Mouse (Mus musculus): ENCODE results near the gene Dnah7b. TPM values are rescaled to one million over a fixed set of nuclear protein-coding genes. Genes with fewer than 3 reads are reported as not detected.
"Not testable (repeated sequence)": the region's sequence is repeated elsewhere in the genome, so short reads cannot be mapped to it uniquely, and the experiment has no call there.

Dnah7b gene
- polyA plus RNA-seq, 1 experiment from 2014 or later: 4.8 TPM

DNA sequence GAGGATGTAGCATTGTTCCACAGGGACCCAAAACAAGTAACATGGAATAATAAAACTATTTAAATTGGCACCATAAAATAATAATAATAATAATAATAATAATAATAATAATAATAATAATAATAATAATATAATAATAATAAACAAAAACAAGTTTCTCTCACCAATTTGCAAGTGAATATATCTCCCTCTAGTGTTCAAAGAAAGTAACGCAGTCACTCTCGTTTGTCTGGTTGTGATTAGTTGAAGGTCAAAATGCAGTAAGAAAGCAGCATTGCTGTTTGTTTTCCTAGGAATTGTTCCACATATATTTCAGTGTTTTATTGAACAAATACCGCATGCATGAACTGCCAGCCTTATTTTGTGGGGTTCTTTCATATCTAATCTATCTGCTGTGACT is 350.8 kb downstream of the Dnah7b start:
- ATAC-seq (ENCODE audit: low FRiP score); H3K27me3 ChIP-seq (ENCODE audit: control insufficient read depth, insufficient read depth, low read length); H3K4me1 ChIP-seq (replicated peaks; ENCODE audit: control insufficient read depth, insufficient read depth, low read length); H3K4me2 ChIP-seq (replicated peaks); H3K36me3 ChIP-seq (replicated peaks; ENCODE audit: control insufficient read depth, insufficient read depth); H3K4me3 ChIP-seq (replicated peaks; ENCODE audit: low read length); H3K9ac ChIP-seq; H3K9me3 ChIP-seq (ENCODE audit: control insufficient read depth, low read length); H3K27ac ChIP-seq: not testable (repeated sequence)
- peak; percentile 73 for DNase-seq (ENCODE audit: low spot score)
- WGBS: 33% methylated on average over 3 of the region's 3 CpGs

DNA sequence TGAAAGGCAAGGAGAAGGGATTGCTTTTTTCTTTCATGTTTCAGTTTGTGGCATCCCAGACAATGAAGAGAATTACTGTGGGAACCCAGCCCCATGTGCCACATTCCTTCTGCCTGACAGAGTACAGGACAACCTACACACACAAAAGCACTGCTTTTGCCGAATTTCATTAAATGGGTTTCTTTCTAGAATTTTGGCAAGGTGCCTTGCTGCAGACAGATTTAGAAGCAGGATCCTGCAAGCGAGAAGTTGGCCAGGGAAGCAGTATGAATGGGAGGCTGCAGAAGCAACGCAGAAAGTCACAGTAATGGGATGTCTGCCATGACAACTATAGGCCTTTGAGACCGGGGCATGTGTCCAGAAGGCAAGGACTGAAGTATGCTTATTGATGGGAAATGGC is 352.9 kb downstream of the Dnah7b start:
- H3K9ac ChIP-seq; H3K4me3 ChIP-seq (replicated peaks; ENCODE audit: low read length); H3K27me3 ChIP-seq (ENCODE audit: control insufficient read depth, insufficient read depth, low read length); H3K36me3 ChIP-seq (replicated peaks; ENCODE audit: control insufficient read depth, insufficient read depth); H3K9me3 ChIP-seq (ENCODE audit: control insufficient read depth, low read length); DNase-seq (ENCODE audit: low spot score); H3K4me1 ChIP-seq (replicated peaks; ENCODE audit: control insufficient read depth, insufficient read depth, low read length); H3K4me2 ChIP-seq (replicated peaks): not testable (repeated sequence)
- 63% methylated on average over 3 of the region's 4 CpGs for WGBS
- peak overlapping the region; percentile 20; the same call in 1 of the 2 replicates for H3K27ac ChIP-seq
- peak; percentile 90 for ATAC-seq (ENCODE audit: low FRiP score)

Other genes with a start within 250 kb of the Dnah7b start
- gene Gm5269, start 176.0 kb upstream of the Dnah7b start, polyA plus RNA-seq (2014; fragmentation: Nextera tagmentation; extraction: Ambion mirVana): not detected in 2 replicates
- 45.4 and 48.9 TPM in 2 replicates for gene Slc40a1, start 139.8 kb upstream of the Dnah7b start, polyA plus RNA-seq (2014; fragmentation: Nextera tagmentation; extraction: Ambion mirVana)

Data from hindbrain, embryonic 14.5 days (tissue).